Mouse (Mus musculus): ENCODE measurements at regions not wholly inside any gene's neighbourhood (a gene's known extent, or its start where the extent isn't known, plus 50 kb on each side); places are given as distances from the start of the nearest gene placed in this dataset.

- Histone ChIP-seq H3K9me3 (replicated peaks) (no peaks in the 10 kb centered on the region), H3K36me3 (no peaks in the 10 kb centered on the region), H3K9ac (no peak overlapping the region), H3K4me2 (no peak overlapping the region), H3K27me3 (no peaks in the 10 kb centered on the region), H3K4me1 (replicated peaks) (no peaks in the 10 kb centered on the region), H3K4me3 (no peak overlapping the region), H3K27ac (no peak overlapping the region)
- ATAC-seq (replicated peaks; ENCODE audit: insufficient number of reproducible peaks, insufficient read depth, low FRiP score, low read depth): no peak
- 84% methylated on average over 10 of the region's 10 CpGs for WGBS
Observed at GRCm38 (mm10) chr3:140061769-140062381, 856.4 kb downstream of the Stpg2 start.

GRCm38 (mm10) chr3:140062880-140063279, 857.4 kb downstream of the Stpg2 start:
- Histone ChIP-seq H3K4me1 (replicated peaks) (no peaks in the 10 kb centered on the region), H3K4me2 (no peak overlapping the region), H3K27ac (no peak overlapping the region), H3K27me3 (no peaks in the 10 kb centered on the region), H3K36me3 (no peaks in the 10 kb centered on the region), H3K9me3 (replicated peaks) (no peaks in the 10 kb centered on the region), H3K9ac (no peak overlapping the region), H3K4me3 (no peak overlapping the region)
- 81% methylated on average over 5 of the region's 5 CpGs for WGBS
- ATAC-seq (replicated peaks; ENCODE audit: insufficient number of reproducible peaks, insufficient read depth, low FRiP score, low read depth): no peak

- Histone ChIP-seq H3K9ac (no peak overlapping the region), H3K4me2 (no peak overlapping the region), H3K27me3 (no peaks in the 10 kb centered on the region), H3K9me3 (replicated peaks) (no peaks in the 10 kb centered on the region), H3K27ac (no peak overlapping the region), H3K4me1 (replicated peaks) (no peaks in the 10 kb centered on the region), H3K4me3 (no peak overlapping the region), H3K36me3 (no peaks in the 10 kb centered on the region)
- 80% methylated on average over 3 of the region's 3 CpGs for WGBS
- no peak for ATAC-seq (replicated peaks; ENCODE audit: insufficient number of reproducible peaks, insufficient read depth, low FRiP score, low read depth)
Observed at GRCm38 (mm10) chr3:140084333-140084732, 878.8 kb downstream of the Stpg2 start.

GRCm38 (mm10) chr3:140085385-140085784, 879.9 kb downstream of the Stpg2 start:
- WGBS: 70% methylated on average over 3 of the region's 3 CpGs
- Histone ChIP-seq H3K4me1 (replicated peaks) (no peaks in the 10 kb centered on the region), H3K4me3 (no peak overlapping the region), H3K9ac (no peak overlapping the region), H3K36me3 (no peaks in the 10 kb centered on the region), H3K27me3 (no peaks in the 10 kb centered on the region), H3K9me3 (replicated peaks) (no peaks in the 10 kb centered on the region), H3K4me2 (no peak overlapping the region), H3K27ac (no peak overlapping the region)
- no peak for ATAC-seq (replicated peaks; ENCODE audit: insufficient number of reproducible peaks, insufficient read depth, low FRiP score, low read depth)

- Histone ChIP-seq H3K9ac (no peak overlapping the region), H3K36me3 (no peaks in the 10 kb centered on the region), H3K27ac (no peak overlapping the region), H3K27me3 (no peaks in the 10 kb centered on the region), H3K4me3 (no peak overlapping the region), H3K4me1 (replicated peaks) (no peaks in the 10 kb centered on the region), H3K4me2 (no peak overlapping the region), H3K9me3 (replicated peaks) (no peaks in the 10 kb centered on the region)
- WGBS: 55% methylated on average over 3 of the region's 3 CpGs
- no peak for ATAC-seq (replicated peaks; ENCODE audit: insufficient number of reproducible peaks, insufficient read depth, low FRiP score, low read depth)
Observed at GRCm38 (mm10) chr3:140088019-140088418, 882.5 kb downstream of the Stpg2 start.

- no peak overlapping the region for H3K4me2 ChIP-seq
- H3K4me3 ChIP-seq: no peak overlapping the region
- no peak for ATAC-seq (replicated peaks; ENCODE audit: insufficient number of reproducible peaks, insufficient read depth, low FRiP score, low read depth)
- H3K27me3 ChIP-seq: no peaks in the 10 kb centered on the region
- H3K9ac ChIP-seq: no peak overlapping the region
- H3K9me3 ChIP-seq (replicated peaks): no peaks in the 10 kb centered on the region
- H3K36me3 ChIP-seq: no peaks in the 10 kb centered on the region
- H3K4me1 ChIP-seq (replicated peaks): no peaks in the 10 kb centered on the region
- no peak overlapping the region for H3K27ac ChIP-seq
- WGBS: 66% methylated on average over 2 of the region's 2 CpGs
Observed at GRCm38 (mm10) chr3:140091900-140092299, 886.4 kb downstream of the Stpg2 start.

GRCm38 (mm10) chr3:140096854-140097540, 891.5 kb downstream of the Stpg2 start:
- H3K36me3 ChIP-seq: no peaks in the 10 kb centered on the region
- no peak overlapping the region for H3K4me2 ChIP-seq
- H3K4me1 ChIP-seq (replicated peaks): no peaks in the 10 kb centered on the region
- H3K27me3 ChIP-seq: no peaks in the 10 kb centered on the region
- ATAC-seq (replicated peaks; ENCODE audit: insufficient number of reproducible peaks, insufficient read depth, low FRiP score, low read depth): no peak
- no peaks in the 10 kb centered on the region for H3K9me3 ChIP-seq (replicated peaks)
- no peak overlapping the region for H3K9ac ChIP-seq
- no peak overlapping the region for H3K4me3 ChIP-seq
- H3K27ac ChIP-seq: no peak overlapping the region

- Histone ChIP-seq H3K4me2 (no peak overlapping the region), H3K9me3 (replicated peaks) (no peaks in the 10 kb centered on the region), H3K36me3 (no peaks in the 10 kb centered on the region), H3K27ac (no peak overlapping the region), H3K4me3 (no peak overlapping the region), H3K27me3 (no peaks in the 10 kb centered on the region), H3K9ac (no peak overlapping the region), H3K4me1 (replicated peaks) (no peaks in the 10 kb centered on the region)
- 71% methylated on average over 4 of the region's 4 CpGs for WGBS
- no peak for ATAC-seq (replicated peaks; ENCODE audit: insufficient number of reproducible peaks, insufficient read depth, low FRiP score, low read depth)
Observed at GRCm38 (mm10) chr3:140109401-140109800, 903.9 kb downstream of the Stpg2 start.

- Histone ChIP-seq H3K36me3 (no peaks in the 10 kb centered on the region), H3K27ac (no peak overlapping the region), H3K4me2 (no peak overlapping the region), H3K9me3 (replicated peaks) (no peaks in the 10 kb centered on the region), H3K9ac (no peak overlapping the region), H3K4me1 (replicated peaks) (no peaks in the 10 kb centered on the region), H3K27me3 (no peaks in the 10 kb centered on the region), H3K4me3 (no peak overlapping the region)
- 76% methylated on average over 9 of the region's 9 CpGs for WGBS
- ATAC-seq (replicated peaks; ENCODE audit: insufficient number of reproducible peaks, insufficient read depth, low FRiP score, low read depth): no peak
Observed at GRCm38 (mm10) chr3:140111414-140112172, 906.1 kb downstream of the Stpg2 start.

- H3K9me3 ChIP-seq (replicated peaks): no peaks in the 10 kb centered on the region
- WGBS: 63% methylated on average over 1 of the region's 1 CpGs
- no peak overlapping the region for H3K4me3 ChIP-seq
- no peak for ATAC-seq (replicated peaks; ENCODE audit: insufficient number of reproducible peaks, insufficient read depth, low FRiP score, low read depth)
- H3K4me1 ChIP-seq (replicated peaks): no peaks in the 10 kb centered on the region
- H3K4me2 ChIP-seq: no peak overlapping the region
- H3K27ac ChIP-seq: no peak overlapping the region
- H3K9ac ChIP-seq: no peak overlapping the region
- H3K27me3 ChIP-seq: no peaks in the 10 kb centered on the region
- no peaks in the 10 kb centered on the region for H3K36me3 ChIP-seq
Observed at GRCm38 (mm10) chr3:140115116-140115515, 909.6 kb downstream of the Stpg2 start.

- H3K4me2 ChIP-seq: no peak overlapping the region
- WGBS: 63% methylated on average over 3 of the region's 3 CpGs
- no peak overlapping the region for H3K9ac ChIP-seq
- no peaks in the 10 kb centered on the region for H3K36me3 ChIP-seq
- H3K27ac ChIP-seq: no peak overlapping the region
- H3K9me3 ChIP-seq (replicated peaks): no peaks in the 10 kb centered on the region
- H3K4me1 ChIP-seq (replicated peaks): no peaks in the 10 kb centered on the region
- no peaks in the 10 kb centered on the region for H3K27me3 ChIP-seq
- H3K4me3 ChIP-seq: no peak overlapping the region
- no peak for ATAC-seq (replicated peaks; ENCODE audit: insufficient number of reproducible peaks, insufficient read depth, low FRiP score, low read depth)
Observed at GRCm38 (mm10) chr3:140127310-140127709, 921.8 kb downstream of the Stpg2 start.
